Mouse (Mus musculus): ENCODE data around the gene Ctsw.
A peak's percentile ranks its signal among the peaks of the same experiment; 100 is the strongest.

The Ctsw gene

GRCm38 (mm10) chr19:5432992-5433852, 35.1 kb downstream of the Ctsw start:
- no peak for DNase-seq (ENCODE audit: extremely low read depth, low read depth, low spot score)

- no peak for DNase-seq (ENCODE audit: extremely low read depth, low read depth, low spot score)
These were observed 36.3 kb downstream of the Ctsw start for GRCm38 (mm10) chr19:5431911-5432464.

- DNase-seq (ENCODE audit: extremely low read depth, low read depth, low spot score) = no peak
These were observed 37.9 kb downstream of the Ctsw start for GRCm38 (mm10) chr19:5430408-5430807.

GRCm38 (mm10) chr19:5429806-5430205, 38.5 kb downstream of the Ctsw start:
- no peak for DNase-seq (ENCODE audit: extremely low read depth, low read depth, low spot score)

- DNase-seq (ENCODE audit: extremely low read depth, low read depth, low spot score) = no peak
These were observed 39.1 kb downstream of the Ctsw start for GRCm38 (mm10) chr19:5429219-5429618.

- no peak for DNase-seq (ENCODE audit: extremely low read depth, low read depth, low spot score)
These were observed 40.2 kb downstream of the Ctsw start for GRCm38 (mm10) chr19:5428083-5428482.

- no peak for DNase-seq (ENCODE audit: extremely low read depth, low read depth, low spot score)
These were observed 41.5 kb downstream of the Ctsw start for GRCm38 (mm10) chr19:5426640-5427290.

- DNase-seq (ENCODE audit: extremely low read depth, low read depth, low spot score) = no peak
These were observed 42.3 kb downstream of the Ctsw start for GRCm38 (mm10) chr19:5425906-5426565.

GRCm38 (mm10) chr19:5424782-5425741, 43.2 kb downstream of the Ctsw start, which contains the start of the genes Drap1 and AI837181:
Gene Drap1, minus strand, starts transcription at chr19:5424979.
Gene AI837181, plus strand, starts transcription at chr19:5425144.
- DNase-seq (ENCODE audit: extremely low read depth, low read depth, low spot score) = peak; percentile 57

- DNase-seq (ENCODE audit: extremely low read depth, low read depth, low spot score) = no peak
These were observed 44.1 kb downstream of the Ctsw start for GRCm38 (mm10) chr19:5424092-5424781.

- no peak for DNase-seq (ENCODE audit: extremely low read depth, low read depth, low spot score)
These were observed 44.7 kb downstream of the Ctsw start for GRCm38 (mm10) chr19:5423561-5423960.

- no peak for DNase-seq (ENCODE audit: extremely low read depth, low read depth, low spot score)
These were observed 45.3 kb downstream of the Ctsw start for GRCm38 (mm10) chr19:5422895-5423443.

GRCm38 (mm10) chr19:5422267-5422666, 46.0 kb downstream of the Ctsw start:
- no peak for DNase-seq (ENCODE audit: extremely low read depth, low read depth, low spot score)

GRCm38 (mm10) chr19:5421784-5422183, 46.5 kb downstream of the Ctsw start:
- no peak for DNase-seq (ENCODE audit: extremely low read depth, low read depth, low spot score)

- DNase-seq (ENCODE audit: extremely low read depth, low read depth, low spot score) = no peak
These were observed 47.7 kb downstream of the Ctsw start for GRCm38 (mm10) chr19:5420579-5420978.

GRCm38 (mm10) chr19:5419630-5420029, 48.7 kb downstream of the Ctsw start:
- no peak for DNase-seq (ENCODE audit: extremely low read depth, low read depth, low spot score)

GRCm38 (mm10) chr19:5418750-5419466, 49.4 kb downstream of the Ctsw start:
- DNase-seq (ENCODE audit: extremely low read depth, low read depth, low spot score) = no peak

All from fat pad, adult 2 months (tissue).